Mouse (Mus musculus) erythroblast, embryonic 14.5 days (primary cell): ENCODE measurements around the gene Esyt1. TPM values are rescaled to one million over a fixed set of nuclear protein-coding genes. Genes with fewer than 3 reads are reported as not detected.
"Not testable (repeated sequence)": the region's sequence is repeated elsewhere in the genome, so short reads cannot be mapped to it uniquely, and the experiment has no call there.

Experiments used
- H3K27me3 ChIP-seq: 2 replicates; pipeline ENCODE4 v1.6.1; 2012; ENCODE audit warnings: inconsistent platforms; ENCODE audit not compliant: control insufficient read depth
- H3K36me3 ChIP-seq: 2 replicates; pipeline ENCODE4 v1.6.1; 2012; ENCODE audit warnings: mild to moderate bottlenecking, inconsistent platforms; ENCODE audit not compliant: control insufficient read depth
- H3K4me1 ChIP-seq: 2 replicates; pipeline ENCODE4 v1.6.1; 2012; ENCODE audit warnings: inconsistent platforms; ENCODE audit not compliant: control insufficient read depth
- H3K4me3 ChIP-seq: replicated peaks from 2 replicates; pipeline ENCODE3; 2012; ENCODE audit warnings: moderate library complexity, mild to moderate bottlenecking, inconsistent platforms
- H3K9me3 ChIP-seq: 2 replicates; pipeline ENCODE4 v1.6.1; 2012; ENCODE audit warnings: low read length, inconsistent platforms, mixed read lengths; ENCODE audit not compliant: control insufficient read depth
- GATA1 ChIP-seq: IDR thresholded peaks from 2 replicates; pipeline ENCODE4 v1.6.1; 2012; ENCODE audit warnings: low read length, inconsistent platforms, mixed read lengths
- TAL1 ChIP-seq: IDR thresholded peaks from 3 replicates; pipeline ENCODE4 v1.6.1; 2012; ENCODE audit warnings: low read length, inconsistent platforms, mixed read lengths
- polyA plus RNA-seq: library from polyadenylated mRNA; stranded (reverse); fragments of >175 nt; gene quantifications from 2 replicates; pipeline ENCODE4 v1.2.3, GENCODE M21; 2012

Gene Esyt1
- polyA plus RNA-seq, 1 experiment: 2.7 TPM

DNA sequence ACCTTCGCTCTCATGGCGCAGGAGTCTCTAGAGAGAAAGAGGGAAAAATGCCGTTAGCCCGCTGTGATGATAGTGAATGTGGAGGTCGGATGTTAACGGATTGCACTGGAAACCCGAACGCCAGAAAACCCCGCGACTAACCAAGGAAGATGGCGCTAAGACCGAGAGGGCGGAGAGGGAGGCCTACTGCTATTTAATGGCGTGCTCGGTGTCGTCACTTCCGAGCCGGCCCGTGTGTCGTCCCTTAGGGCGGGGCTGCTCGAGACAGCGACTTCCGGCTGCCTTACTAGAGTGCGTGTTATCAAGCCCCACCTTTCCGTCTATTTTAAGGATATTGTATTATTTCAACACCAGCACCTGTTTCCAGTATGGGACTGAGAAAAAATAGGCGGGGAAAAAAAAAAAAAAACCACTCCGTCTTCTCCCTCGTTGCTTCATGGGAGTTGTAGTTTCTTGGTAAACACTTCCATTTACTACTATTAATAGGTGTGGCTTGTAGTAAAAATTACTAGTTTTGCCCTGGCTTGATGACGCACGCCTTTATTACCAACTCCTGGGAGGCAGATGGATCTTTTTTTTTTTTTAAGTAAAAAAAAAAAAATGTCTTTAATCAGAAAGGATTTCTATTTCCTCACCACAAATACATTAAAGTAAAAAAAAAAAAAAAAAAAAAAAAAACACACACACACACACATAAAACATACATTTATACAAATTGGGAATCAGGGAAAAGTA, 23.4 kb upstream of the Esyt1 start, which contains the start of gene Rpl41:
Gene Rpl41, minus strand, starts transcription at position 359 of the 735 bp plus-strand sequence.
- H3K36me3 ChIP-seq: peaks cover 27% of the 10 kb centered on the region
- H3K27me3 ChIP-seq: no peaks in the 10 kb centered on the region
- H3K9me3 ChIP-seq: no peaks in the 10 kb centered on the region
- peaks cover 47% of the 10 kb centered on the region for H3K4me1 ChIP-seq
- H3K4me3 ChIP-seq: peak within 1 kb of the TSS; percentile 78
- TF ChIP-seq GATA1 (peak; percentile 20; the same call in 1 of the 2 replicates), TAL1 (no peak)

DNA sequence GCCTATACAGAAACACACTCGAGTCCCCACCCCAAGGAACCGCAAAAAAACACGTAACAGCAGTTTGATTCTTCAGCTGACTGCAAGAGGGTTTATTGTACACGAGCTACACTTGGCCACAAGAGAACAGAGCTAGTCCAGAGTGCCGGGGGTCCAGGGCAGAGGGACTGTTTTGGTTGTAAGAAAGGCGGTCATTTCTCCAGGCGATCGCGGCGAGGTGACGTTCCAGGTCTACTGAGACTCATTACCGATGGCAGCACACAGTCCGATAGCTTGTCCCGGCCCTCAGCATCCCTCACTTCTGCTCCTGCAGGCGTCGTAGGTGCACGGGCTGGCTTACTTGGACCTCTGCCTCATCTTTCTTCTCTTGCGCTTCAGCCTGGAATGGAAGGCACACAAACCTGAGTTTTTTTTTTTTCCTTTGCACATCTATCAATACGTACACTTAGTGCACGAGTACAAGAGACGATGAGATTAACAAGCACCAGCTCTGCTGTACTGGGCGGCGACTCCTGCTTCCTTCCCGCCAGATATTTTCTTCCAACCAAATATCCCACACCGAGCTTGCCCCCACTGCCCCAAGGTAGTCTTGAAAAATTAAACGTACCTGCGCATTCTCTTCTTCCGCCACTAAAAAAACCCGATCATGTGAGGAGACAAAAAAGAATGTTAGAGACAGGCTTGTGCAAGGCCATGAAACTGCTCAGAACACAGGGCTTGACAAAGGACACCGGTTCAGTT, 22.6 kb upstream of the Esyt1 start:
- Histone ChIP-seq H3K4me3 (peak overlapping the region; percentile 83), H3K4me1 (peaks cover 51% of the 10 kb centered on the region), H3K36me3 (peaks cover 36% of the 10 kb centered on the region)
- H3K27me3 ChIP-seq, H3K9me3 ChIP-seq: not testable (repeated sequence)

DNA sequence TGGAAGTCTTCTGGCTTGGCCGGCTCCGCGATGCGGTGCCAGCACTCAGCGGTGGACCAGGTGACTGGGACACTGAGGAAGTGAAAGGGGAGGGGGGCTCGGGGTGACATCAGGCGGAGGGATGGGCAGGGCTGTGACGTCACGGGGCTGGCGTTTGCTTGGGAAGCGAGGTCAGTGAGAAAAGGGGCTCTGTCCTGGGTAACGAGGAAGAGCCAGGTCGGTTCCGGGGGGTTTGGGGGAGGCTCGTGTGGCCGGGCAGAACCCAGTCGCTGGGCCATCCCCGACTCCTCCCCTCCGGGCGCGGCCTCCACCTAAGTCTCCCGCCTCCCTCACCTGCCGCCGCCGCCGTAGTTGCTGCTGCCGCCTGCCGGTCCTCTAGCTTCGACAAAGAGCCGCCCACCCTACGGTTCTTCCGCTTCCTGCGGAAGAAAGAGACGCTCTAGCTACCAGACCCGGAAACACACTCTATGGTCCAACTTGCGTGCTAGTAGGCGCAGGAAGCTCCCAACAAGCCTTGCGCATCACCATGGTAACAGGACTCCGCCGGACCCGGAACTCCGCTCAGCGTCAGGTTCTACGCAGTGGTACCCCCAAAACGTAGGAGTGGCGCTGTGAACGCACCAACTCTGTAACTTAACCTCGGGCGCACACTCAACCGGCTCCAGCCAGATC, 21.8 kb upstream of the Esyt1 start, which contains the start of gene Zc3h10:
Gene Zc3h10, minus strand, starts transcription at position 414 of the 672 bp plus-strand sequence.
- no peaks in the 10 kb centered on the region for H3K27me3 ChIP-seq
- peak within 1 kb of the TSS; percentile 83 for H3K4me3 ChIP-seq
- TF ChIP-seq TAL1: no peak
- TF ChIP-seq GATA1: no peak
- peaks cover 43% of the 10 kb centered on the region for H3K36me3 ChIP-seq
- H3K9me3 ChIP-seq: no peaks in the 10 kb centered on the region
- H3K4me1 ChIP-seq: peaks cover 53% of the 10 kb centered on the region

DNA sequence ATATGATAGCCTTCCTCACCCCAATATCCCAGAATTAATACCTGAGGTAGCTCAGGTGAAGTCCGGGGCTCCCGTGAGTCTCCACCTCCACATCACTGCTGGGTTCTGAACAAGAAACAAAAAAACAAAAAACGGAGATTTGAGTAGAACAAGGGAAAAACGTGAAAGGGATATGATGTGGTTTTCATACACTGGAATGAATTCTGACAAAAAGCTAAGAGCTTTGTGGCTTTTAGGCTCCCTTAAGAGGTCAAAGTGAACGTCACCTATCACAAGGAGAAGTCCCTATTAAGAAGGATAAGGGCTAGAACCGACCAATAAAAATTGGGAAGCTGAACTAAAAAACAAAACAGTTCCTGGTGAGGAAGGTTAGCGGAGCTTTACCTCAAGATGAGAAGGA, 21.1 kb upstream of the Esyt1 start:
- peaks cover 49% of the 10 kb centered on the region for H3K36me3 ChIP-seq
- no peak for TF ChIP-seq GATA1
- no peak for TF ChIP-seq TAL1
- peak overlapping the region; percentile 83 for H3K4me3 ChIP-seq
- H3K4me1 ChIP-seq: peaks cover 53% of the 10 kb centered on the region
- H3K9me3 ChIP-seq: no peaks in the 10 kb centered on the region
- no peaks in the 10 kb centered on the region for H3K27me3 ChIP-seq

DNA sequence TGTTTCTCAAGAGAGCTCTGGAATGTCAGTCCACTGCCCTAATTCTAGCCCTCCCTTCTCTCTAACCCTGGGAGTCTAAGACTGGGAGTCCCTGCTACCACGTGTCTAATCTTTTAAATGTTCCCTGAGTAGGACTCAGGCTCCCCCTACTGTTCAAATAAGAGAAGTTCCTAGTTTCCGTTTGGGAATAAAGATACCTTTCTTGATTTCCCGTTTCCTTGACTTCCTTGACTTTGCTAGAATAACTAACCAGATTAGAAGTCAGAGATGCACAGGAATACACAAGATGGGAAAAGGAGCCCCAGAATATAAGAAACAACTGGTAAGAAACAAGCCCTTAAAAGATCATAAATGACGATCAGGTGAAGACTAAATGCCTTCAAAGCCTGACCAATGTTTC, 20.7 kb upstream of the Esyt1 start:
- H3K36me3 ChIP-seq: peaks cover 51% of the 10 kb centered on the region
- H3K9me3 ChIP-seq: no peaks in the 10 kb centered on the region
- H3K4me3 ChIP-seq: peak overlapping the region; percentile 83
- TF ChIP-seq TAL1: no peak
- no peak for TF ChIP-seq GATA1
- no peaks in the 10 kb centered on the region for H3K27me3 ChIP-seq
- peaks cover 53% of the 10 kb centered on the region for H3K4me1 ChIP-seq

DNA sequence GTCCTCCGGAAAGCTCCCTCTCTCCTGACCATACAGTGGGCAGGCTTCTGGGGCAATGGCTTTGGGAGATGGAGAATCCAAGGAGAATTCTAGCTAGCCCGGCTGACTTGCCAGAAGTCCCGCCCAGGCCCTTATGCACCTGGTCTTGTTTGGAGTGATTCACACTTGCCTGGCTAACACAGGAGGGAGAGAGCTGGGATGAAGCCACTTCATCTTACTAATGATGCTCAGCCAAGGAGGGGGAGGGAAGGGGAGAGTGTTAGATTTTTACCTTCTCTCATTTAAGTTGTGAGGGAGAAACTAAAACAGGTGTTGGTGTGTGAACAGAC, 19.9 kb upstream of the Esyt1 start:
- H3K36me3 ChIP-seq: peaks cover 57% of the 10 kb centered on the region

DNA sequence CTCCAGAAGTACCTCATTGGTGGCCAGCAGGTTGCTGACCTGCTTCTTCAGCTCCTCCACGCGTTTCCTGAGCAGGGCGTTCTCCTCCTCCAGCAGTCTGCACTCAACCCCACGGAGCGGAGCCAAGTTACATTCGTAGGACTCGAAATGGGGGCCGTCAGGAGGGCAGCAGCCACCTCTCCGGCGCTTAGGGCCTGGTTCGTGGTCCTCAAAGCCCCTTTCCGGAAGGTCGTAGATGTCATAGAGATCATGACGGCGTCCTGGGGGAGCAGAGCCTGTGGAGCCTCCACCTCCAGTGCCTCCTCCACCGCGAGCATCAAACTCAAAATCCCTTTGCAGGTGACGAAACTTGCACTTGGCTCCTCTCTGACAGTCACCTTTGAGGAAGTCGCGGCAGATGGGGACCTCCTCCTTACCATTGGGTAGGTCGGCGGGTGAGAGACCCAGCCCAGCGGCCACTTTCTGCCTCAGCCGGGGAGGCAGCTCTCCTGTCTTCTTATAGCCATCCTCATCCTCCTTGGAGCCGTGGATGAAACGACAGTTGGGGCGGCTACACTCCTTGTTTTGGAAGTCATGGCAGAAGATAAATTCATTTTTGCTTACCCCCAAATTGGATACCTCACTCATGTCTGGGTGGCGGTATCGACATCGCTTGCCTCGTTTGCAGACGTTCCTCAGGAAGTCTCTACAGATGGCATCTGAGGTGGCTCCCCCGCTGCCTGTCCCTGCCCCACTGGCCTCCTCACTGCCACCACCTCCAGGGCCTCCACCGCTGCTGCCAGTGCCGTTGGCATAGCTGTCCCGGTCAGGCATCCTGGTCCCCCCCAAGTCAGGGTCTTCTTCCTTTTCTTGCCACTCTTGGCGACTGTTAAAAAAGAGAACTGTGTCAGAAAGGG, 19.3 kb upstream of the Esyt1 start:
- Histone ChIP-seq H3K36me3 (peaks cover 57% of the 10 kb centered on the region), H3K27me3 (no peaks in the 10 kb centered on the region), H3K4me1 (peaks cover 46% of the 10 kb centered on the region), H3K4me3 (no peak overlapping the region), H3K9me3 (no peaks in the 10 kb centered on the region)
- TF ChIP-seq TAL1: no peak
- TF ChIP-seq GATA1: no peak

More for the DNA sequence above, 19.9 kb upstream of the Esyt1 start:
- Histone ChIP-seq H3K4me3 (no peak overlapping the region), H3K27me3 (no peaks in the 10 kb centered on the region), H3K9me3 (no peaks in the 10 kb centered on the region), H3K4me1 (peaks cover 52% of the 10 kb centered on the region)
- TF ChIP-seq TAL1 (no peak), GATA1 (no peak)

DNA sequence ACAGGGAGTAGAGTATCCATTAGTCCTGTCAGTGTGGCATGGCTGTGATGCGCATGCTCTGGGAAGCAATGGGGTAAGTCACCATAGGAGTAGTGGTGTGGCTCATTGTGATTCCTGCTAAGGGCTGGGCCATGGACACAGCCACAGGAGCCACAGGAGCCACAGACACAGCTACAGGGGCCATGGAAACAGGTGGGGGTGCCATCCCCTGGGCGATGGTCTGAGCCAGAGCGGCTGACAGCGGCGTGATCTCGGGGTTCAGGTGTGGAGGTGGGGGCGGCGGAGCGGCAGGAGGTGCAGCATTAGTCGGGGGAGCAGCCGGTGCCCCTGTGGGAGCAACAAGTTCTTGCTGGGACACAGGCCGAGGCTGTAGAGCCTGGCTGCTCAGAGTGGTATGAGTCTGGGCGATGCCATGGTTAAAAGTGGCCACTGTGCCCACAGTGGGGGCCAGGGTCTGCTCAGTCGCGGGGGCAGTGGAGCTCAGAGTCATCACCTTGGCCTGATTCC, 18.5 kb upstream of the Esyt1 start:
- no peaks in the 10 kb centered on the region for H3K27me3 ChIP-seq
- no peaks in the 10 kb centered on the region for H3K9me3 ChIP-seq
- H3K4me1 ChIP-seq: peaks cover 41% of the 10 kb centered on the region
- peaks cover 57% of the 10 kb centered on the region for H3K36me3 ChIP-seq
- H3K4me3 ChIP-seq: no peak overlapping the region
- TF ChIP-seq TAL1: no peak
- no peak for TF ChIP-seq GATA1

DNA sequence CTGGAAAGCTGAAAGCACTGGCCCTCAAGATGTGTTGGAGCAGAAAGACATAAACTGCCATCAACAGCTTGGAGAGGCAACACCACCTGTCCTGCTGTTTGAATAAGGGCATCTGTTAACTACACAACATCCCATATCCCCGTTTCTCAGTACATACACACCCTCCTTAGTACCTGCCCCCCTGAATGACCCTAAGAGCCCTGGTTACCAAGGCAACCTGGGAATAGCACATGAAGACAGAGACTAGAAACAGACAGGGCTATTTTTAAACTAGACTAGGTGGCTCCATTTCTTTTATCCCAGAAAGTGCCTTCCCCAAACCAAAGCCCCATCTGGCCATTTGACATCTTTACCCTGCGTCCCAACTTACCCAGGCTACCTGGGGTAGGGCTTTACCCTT, 17.4 kb upstream of the Esyt1 start:
- H3K4me3 ChIP-seq: no peak overlapping the region
- no peaks in the 10 kb centered on the region; the same call in 1 of the 2 replicates for H3K9me3 ChIP-seq
- peaks cover 42% of the 10 kb centered on the region for H3K4me1 ChIP-seq
- H3K27me3 ChIP-seq: no peaks in the 10 kb centered on the region
- peaks cover 53% of the 10 kb centered on the region for H3K36me3 ChIP-seq
- TF ChIP-seq TAL1: no peak
- TF ChIP-seq GATA1: no peak
